Mouse (Mus musculus) C2C12 (cell line): ENCODE results near the gene Snrnp200.

ENCODE experiments used
- CEBPB ChIP-seq: IDR thresholded peaks from one replicate; pipeline ENCODE4 v1.6.1; 2011; ENCODE audit warnings: low read depth, mild to moderate bottlenecking, control low read depth, moderate library complexity
- CTCF ChIP-seq: IDR thresholded peaks from one replicate; pipeline ENCODE4 v1.5.1; 2011; ENCODE audit not compliant: control insufficient read depth, insufficient read depth, insufficient read length
- MAX ChIP-seq: IDR thresholded peaks from one replicate; pipeline ENCODE4 v1.6.1; 2011; ENCODE audit warnings: mild to moderate bottlenecking, control low read depth
- MYOD1 ChIP-seq: IDR thresholded peaks from one replicate; pipeline ENCODE4 v1.6.1; 2011; ENCODE audit warnings: low read depth; ENCODE audit not compliant: control insufficient read depth, insufficient read length
- MYOG ChIP-seq: IDR thresholded peaks from one replicate; pipeline ENCODE4 v1.6.1; 2011; ENCODE audit not compliant: control insufficient read depth, insufficient read length; ENCODE audit errors: extremely low read depth
- USF1 ChIP-seq: IDR thresholded peaks from one replicate; pipeline ENCODE4 v1.6.1; 2011; ENCODE audit warnings: low read depth, mild to moderate bottlenecking, control low read depth, moderate library complexity

GRCm38 (mm10) chr2:127254604-127255134 is 46.5 kb downstream of the Snrnp200 start:
- no peak for TF ChIP-seq MAX
- no peak for TF ChIP-seq CTCF
- TF ChIP-seq CEBPB = no peak
- TF ChIP-seq MYOG = no peak
- no peak for TF ChIP-seq USF1
- no peak for TF ChIP-seq MYOD1
